Mouse (Mus musculus): ENCODE data around the gene Hdac7.

Hdac7 gene

GRCm38 (mm10) chr15:97814703-97815102 lies 29.6 kb downstream of the Hdac7 start:
- DNase-seq (ENCODE audit: low spot score) = no peak

GRCm38 (mm10) chr15:97813452-97814204 lies 30.7 kb downstream of the Hdac7 start:
- DNase-seq (ENCODE audit: low spot score) = no peak

- DNase-seq (ENCODE audit: low spot score) = no peak
Measured at GRCm38 (mm10) chr15:97812875-97813274, 31.4 kb downstream of the Hdac7 start.

GRCm38 (mm10) chr15:97812126-97812525 lies 32.2 kb downstream of the Hdac7 start:
- DNase-seq (ENCODE audit: low spot score) = peak; percentile 86

GRCm38 (mm10) chr15:97811307-97811706 lies 33.0 kb downstream of the Hdac7 start:
- DNase-seq (ENCODE audit: low spot score) = no peak

GRCm38 (mm10) chr15:97810399-97810798 lies 33.9 kb downstream of the Hdac7 start:
- no peak for DNase-seq (ENCODE audit: low spot score)

- DNase-seq (ENCODE audit: low spot score) = no peak
Measured at GRCm38 (mm10) chr15:97809942-97810341, 34.4 kb downstream of the Hdac7 start.

GRCm38 (mm10) chr15:97809206-97809605 lies 35.1 kb downstream of the Hdac7 start:
- DNase-seq (ENCODE audit: low spot score) = no peak

- DNase-seq (ENCODE audit: low spot score) = no peak
Measured at GRCm38 (mm10) chr15:97808532-97808931, 35.8 kb downstream of the Hdac7 start.

- no peak for DNase-seq (ENCODE audit: low spot score)
Measured at GRCm38 (mm10) chr15:97807867-97808266, 36.4 kb downstream of the Hdac7 start.

GRCm38 (mm10) chr15:97802575-97802974 lies 41.7 kb downstream of the Hdac7 start:
- no peak for DNase-seq (ENCODE audit: low spot score)

GRCm38 (mm10) chr15:97801811-97802210 lies 42.5 kb downstream of the Hdac7 start:
- no peak for DNase-seq (ENCODE audit: low spot score)

GRCm38 (mm10) chr15:97800853-97801252 lies 43.4 kb downstream of the Hdac7 start:
- no peak for DNase-seq (ENCODE audit: low spot score)

- no peak for DNase-seq (ENCODE audit: low spot score)
Measured at GRCm38 (mm10) chr15:97799446-97799845, 44.9 kb downstream of the Hdac7 start.

- no peak for DNase-seq (ENCODE audit: low spot score)
Measured at GRCm38 (mm10) chr15:97798134-97798533, 46.2 kb downstream of the Hdac7 start.

- no peak for DNase-seq (ENCODE audit: low spot score)
Measured at GRCm38 (mm10) chr15:97796674-97797310, 47.5 kb downstream of the Hdac7 start.

- DNase-seq (ENCODE audit: low spot score) = no peak
Measured at GRCm38 (mm10) chr15:97795559-97796235, 48.6 kb downstream of the Hdac7 start.

- DNase-seq (ENCODE audit: low spot score) = no peak
Measured at GRCm38 (mm10) chr15:97794268-97794667, 50.0 kb downstream of the Hdac7 start.

GRCm38 (mm10) chr15:97793386-97794153 lies 50.7 kb downstream of the Hdac7 start:
- DNase-seq (ENCODE audit: low spot score) = no peak

- DNase-seq (ENCODE audit: low spot score) = no peak
Measured at GRCm38 (mm10) chr15:97791126-97791700, 53.1 kb downstream of the Hdac7 start.

- DNase-seq (ENCODE audit: low spot score) = no peak
Measured at GRCm38 (mm10) chr15:97789761-97790505, 54.4 kb downstream of the Hdac7 start.
